Mouse (Mus musculus): Measurements from ENCODE around the gene Foxr1. TPM values are rescaled to one million over a fixed set of nuclear protein-coding genes. Genes with fewer than 3 reads are reported as not detected.
A peak's percentile ranks its signal among the peaks of the same experiment; 100 is the strongest.

Foxr1 gene
- polyA plus RNA-seq (2012; rRNA removed), result not detected in 2 replicates

GRCm38 (mm10) chr9:44440961-44441360, at the start of gene Foxr1:
Gene Foxr1 (minus strand): TSS chr9:44441136.
- no peak for DNase-seq (ENCODE audit: low read depth)
- TF ChIP-seq CTCF (IDR thresholded peaks at IDR 0.05; ENCODE audit: borderline replicate concordance, extremely low read depth, insufficient read depth, insufficient read length), result no peak
- TF ChIP-seq POLR2A (IDR thresholded peaks at IDR 0.05; ENCODE audit: borderline replicate concordance, extremely low read depth, insufficient read depth, insufficient read length, poor library complexity, severe bottlenecking), result no peak

- TF ChIP-seq POLR2A (IDR thresholded peaks at IDR 0.05; ENCODE audit: borderline replicate concordance, extremely low read depth, insufficient read depth, insufficient read length, poor library complexity, severe bottlenecking), result no peak
- no peak for TF ChIP-seq CTCF (IDR thresholded peaks at IDR 0.05; ENCODE audit: borderline replicate concordance, extremely low read depth, insufficient read depth, insufficient read length)
- peak; percentile 70 for DNase-seq (ENCODE audit: low read depth)
Measured at GRCm38 (mm10) chr9:44490086-44490967, 49.4 kb upstream of the Foxr1 start.

GRCm38 (mm10) chr9:44489651-44490085, 48.7 kb upstream of the Foxr1 start:
- TF ChIP-seq CTCF (IDR thresholded peaks at IDR 0.05; ENCODE audit: borderline replicate concordance, extremely low read depth, insufficient read depth, insufficient read length) (no peak; the same call in 1 of the 2 replicates), POLR2A (IDR thresholded peaks at IDR 0.05; ENCODE audit: borderline replicate concordance, extremely low read depth, insufficient read depth, insufficient read length, poor library complexity, severe bottlenecking) (no peak)
- DNase-seq (ENCODE audit: low read depth), result peak; percentile 80

- DNase-seq (ENCODE audit: low read depth), result peak; percentile 94
- TF ChIP-seq POLR2A (IDR thresholded peaks at IDR 0.05; ENCODE audit: borderline replicate concordance, extremely low read depth, insufficient read depth, insufficient read length, poor library complexity, severe bottlenecking) (no peak), CTCF (IDR thresholded peaks at IDR 0.05; ENCODE audit: borderline replicate concordance, extremely low read depth, insufficient read depth, insufficient read length) (no peak)
Measured at GRCm38 (mm10) chr9:44488855-44489381, 48.0 kb upstream of the Foxr1 start.

GRCm38 (mm10) chr9:44488416-44488815, 47.5 kb upstream of the Foxr1 start:
- no peak for DNase-seq (ENCODE audit: low read depth)
- TF ChIP-seq CTCF (IDR thresholded peaks at IDR 0.05; ENCODE audit: borderline replicate concordance, extremely low read depth, insufficient read depth, insufficient read length) (no peak), POLR2A (IDR thresholded peaks at IDR 0.05; ENCODE audit: borderline replicate concordance, extremely low read depth, insufficient read depth, insufficient read length, poor library complexity, severe bottlenecking) (no peak)

- DNase-seq (ENCODE audit: low read depth), result peak; percentile 62
- TF ChIP-seq POLR2A (IDR thresholded peaks at IDR 0.05; ENCODE audit: borderline replicate concordance, extremely low read depth, insufficient read depth, insufficient read length, poor library complexity, severe bottlenecking), result no peak
- no peak for TF ChIP-seq CTCF (IDR thresholded peaks at IDR 0.05; ENCODE audit: borderline replicate concordance, extremely low read depth, insufficient read depth, insufficient read length)
Measured at GRCm38 (mm10) chr9:44487441-44487840, 46.5 kb upstream of the Foxr1 start.

- TF ChIP-seq POLR2A (IDR thresholded peaks at IDR 0.05; ENCODE audit: borderline replicate concordance, extremely low read depth, insufficient read depth, insufficient read length, poor library complexity, severe bottlenecking), result no peak
- TF ChIP-seq CTCF (IDR thresholded peaks at IDR 0.05; ENCODE audit: borderline replicate concordance, extremely low read depth, insufficient read depth, insufficient read length), result no peak
- peak; percentile 41 for DNase-seq (ENCODE audit: low read depth)
Measured at GRCm38 (mm10) chr9:44486741-44487421, 45.9 kb upstream of the Foxr1 start.

GRCm38 (mm10) chr9:44486335-44486734, 45.4 kb upstream of the Foxr1 start:
- TF ChIP-seq POLR2A (IDR thresholded peaks at IDR 0.05; ENCODE audit: borderline replicate concordance, extremely low read depth, insufficient read depth, insufficient read length, poor library complexity, severe bottlenecking) (no peak), CTCF (IDR thresholded peaks at IDR 0.05; ENCODE audit: borderline replicate concordance, extremely low read depth, insufficient read depth, insufficient read length) (no peak)
- peak; percentile 41 for DNase-seq (ENCODE audit: low read depth)

GRCm38 (mm10) chr9:44485516-44486161, 44.7 kb upstream of the Foxr1 start:
- DNase-seq (ENCODE audit: low read depth), result no peak
- TF ChIP-seq POLR2A (IDR thresholded peaks at IDR 0.05; ENCODE audit: borderline replicate concordance, extremely low read depth, insufficient read depth, insufficient read length, poor library complexity, severe bottlenecking) (no peak), CTCF (IDR thresholded peaks at IDR 0.05; ENCODE audit: borderline replicate concordance, extremely low read depth, insufficient read depth, insufficient read length) (no peak)

- no peak for DNase-seq (ENCODE audit: low read depth)
- TF ChIP-seq CTCF (IDR thresholded peaks at IDR 0.05; ENCODE audit: borderline replicate concordance, extremely low read depth, insufficient read depth, insufficient read length) (no peak), POLR2A (IDR thresholded peaks at IDR 0.05; ENCODE audit: borderline replicate concordance, extremely low read depth, insufficient read depth, insufficient read length, poor library complexity, severe bottlenecking) (no peak)
Measured at GRCm38 (mm10) chr9:44485105-44485515, 44.2 kb upstream of the Foxr1 start.
